Mouse (Mus musculus) frontal cortex, postnatal 14 days (tissue): ENCODE results near the gene Memo1.
A peak's percentile ranks its signal among the peaks of the same experiment; 100 is the strongest.
"Not testable (repeated sequence)": the region's sequence is repeated elsewhere in the genome, so short reads cannot be mapped to it uniquely, and the experiment has no call there.

Source experiments
- DNase-seq, 2 experiments: peaks; one replicate each; pipeline ENCODE4 v3.0.0; 2022; ENCODE audit warnings: low spot score in 2 of 2

Gene Memo1

DNA sequence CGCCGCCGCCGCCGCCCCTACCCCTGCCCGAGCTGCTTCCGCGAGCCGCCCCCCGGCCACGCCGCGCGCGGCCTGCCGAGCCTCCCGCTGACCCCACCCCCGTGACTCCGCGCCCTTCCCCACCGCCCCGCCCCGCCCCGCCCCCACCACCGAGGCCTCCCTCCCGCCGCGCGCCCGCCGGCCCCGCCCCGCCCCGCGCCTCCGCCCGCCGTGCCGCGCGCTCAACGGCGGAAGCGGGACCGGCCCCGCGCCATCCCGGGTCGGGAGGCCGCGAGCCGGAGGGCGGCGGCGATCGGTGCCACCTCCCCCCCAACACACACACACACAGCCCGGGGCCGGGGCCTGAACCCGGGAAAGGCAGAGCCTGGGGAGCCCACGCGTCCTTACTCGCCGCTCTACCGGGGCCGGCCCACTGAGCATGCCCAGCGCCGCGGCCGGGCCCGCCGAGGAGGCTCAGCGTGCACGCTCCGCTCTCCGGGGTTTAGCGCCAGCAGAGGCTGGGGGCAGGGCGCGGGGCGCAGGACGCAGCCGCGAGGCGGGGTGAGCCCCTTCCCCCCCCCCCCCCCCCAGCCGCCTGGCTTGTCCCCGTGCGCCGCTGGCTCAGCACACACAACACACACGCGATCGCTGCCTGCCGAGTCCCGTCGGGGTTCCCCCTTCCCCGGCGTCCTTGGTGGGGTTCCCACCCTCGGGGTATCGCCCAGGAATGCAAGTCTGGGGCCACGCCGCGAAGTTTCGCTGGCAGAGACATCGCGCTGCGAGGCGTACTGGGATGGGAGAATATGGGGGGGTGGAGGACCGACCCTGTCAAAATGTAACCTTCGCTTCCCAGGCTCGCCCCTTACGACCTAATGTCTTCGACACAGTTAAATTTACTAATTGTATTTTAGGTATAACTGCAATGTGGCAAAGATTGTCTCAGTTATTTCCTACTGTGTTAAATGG lies at the start of gene Memo1:
Gene Memo1, minus strand, starts transcription at position 496 of the 945 bp plus-strand sequence.
- peak; percentile 61 to 75 for DNase-seq

DNA sequence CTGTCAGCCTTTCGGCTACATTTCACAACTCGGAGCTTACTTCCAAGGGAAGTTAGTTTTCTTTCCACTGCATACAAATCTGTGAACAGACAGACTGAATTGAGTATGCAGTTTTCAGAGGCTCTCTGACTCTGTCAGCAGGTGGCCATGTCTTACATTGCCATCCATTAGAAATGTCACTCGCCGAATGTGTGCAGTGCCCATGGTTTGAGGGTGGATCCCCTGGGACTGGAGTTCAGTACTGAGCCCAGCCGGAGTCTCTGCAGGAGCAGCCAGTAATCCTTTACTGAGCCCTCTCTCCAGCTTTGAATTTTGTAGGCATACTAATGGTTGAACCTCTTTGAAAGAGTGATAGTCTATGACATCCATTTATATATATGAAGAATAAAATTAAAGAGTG lies 45.8 kb upstream of the Memo1 start:
- no peak for DNase-seq

DNA sequence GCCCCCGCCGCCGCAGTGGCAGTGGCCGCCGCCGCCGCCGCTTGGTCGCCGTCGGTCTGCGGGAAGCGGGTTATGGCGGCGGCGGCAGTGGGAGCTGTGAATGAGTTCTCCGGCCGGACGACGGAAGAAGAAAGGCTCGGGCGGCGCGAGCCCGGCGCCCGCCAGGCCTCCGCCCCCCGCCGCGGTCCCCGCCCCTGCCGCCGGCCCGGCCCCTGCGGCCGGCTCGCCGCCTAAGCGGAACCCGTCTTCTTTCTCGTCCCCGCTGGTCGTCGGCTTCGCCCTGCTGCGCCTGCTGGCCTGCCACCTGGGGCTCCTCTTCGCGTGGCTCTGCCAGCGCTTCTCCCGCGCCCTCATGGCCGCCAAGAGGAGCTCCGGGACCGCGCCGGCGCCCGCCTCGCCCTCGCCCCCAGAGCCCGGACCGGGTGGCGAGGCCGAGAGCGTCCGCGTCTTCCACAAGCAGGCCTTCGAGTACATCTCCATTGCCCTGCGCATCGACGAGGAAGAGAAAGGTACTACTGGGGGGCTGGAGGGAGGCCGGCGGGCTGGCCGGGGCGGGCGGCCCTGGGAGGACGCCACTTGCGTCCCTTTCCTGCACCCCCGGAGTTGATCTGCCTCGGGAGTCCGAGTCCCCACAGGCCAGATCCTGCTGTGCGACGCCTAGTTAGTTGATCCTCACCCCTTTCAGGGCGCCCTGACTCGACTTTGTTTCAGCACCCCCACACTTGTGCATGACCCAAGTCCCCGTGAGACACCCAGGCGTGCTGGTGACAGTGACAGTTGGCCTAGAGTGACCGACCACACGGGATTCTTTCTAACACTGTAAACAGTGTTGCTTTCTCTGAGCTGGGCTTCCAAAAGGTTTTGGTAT lies 43.9 kb upstream of the Memo1 start, which contains the start of gene Spast:
Gene Spast, plus strand, starts transcription at position 51 of the 868 bp plus-strand sequence.
- DNase-seq = peak; percentile 25 to 46

DNA sequence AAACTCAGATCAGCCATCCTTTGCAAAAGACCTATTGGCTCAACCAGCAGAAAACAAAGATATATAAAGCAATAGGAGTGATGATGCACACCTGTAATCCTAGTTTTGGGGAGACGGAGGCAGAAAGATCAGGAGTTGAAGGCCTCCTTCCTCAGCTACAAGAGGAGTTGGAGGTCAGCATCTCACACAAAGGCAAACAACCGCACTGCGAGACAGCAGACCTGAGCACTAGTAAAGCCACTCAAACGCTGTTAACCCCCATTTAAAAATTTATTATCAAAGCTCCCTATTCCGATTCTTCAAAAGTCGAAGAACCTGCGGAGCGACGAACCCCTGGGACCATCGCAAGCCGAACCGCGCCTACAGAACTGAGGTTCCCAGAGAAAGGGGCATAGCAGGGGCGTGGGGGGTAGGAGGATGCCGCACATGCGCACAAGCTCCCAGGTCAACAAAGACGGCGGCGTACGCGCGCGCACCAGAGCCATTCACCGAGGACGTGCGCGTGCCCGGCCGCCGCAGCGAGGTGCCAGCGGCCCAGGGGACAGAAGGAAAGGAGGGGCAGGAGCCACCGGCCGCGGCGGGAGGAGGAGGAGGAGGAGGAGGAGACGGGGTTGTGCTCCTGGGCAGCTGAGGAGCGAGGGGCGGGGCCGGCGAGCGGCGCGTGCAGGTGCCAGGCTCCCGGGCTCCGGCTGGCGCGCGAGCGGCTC lies 43.1 kb upstream of the Memo1 start:
- DNase-seq = peak; percentile 86 to 90

DNA sequence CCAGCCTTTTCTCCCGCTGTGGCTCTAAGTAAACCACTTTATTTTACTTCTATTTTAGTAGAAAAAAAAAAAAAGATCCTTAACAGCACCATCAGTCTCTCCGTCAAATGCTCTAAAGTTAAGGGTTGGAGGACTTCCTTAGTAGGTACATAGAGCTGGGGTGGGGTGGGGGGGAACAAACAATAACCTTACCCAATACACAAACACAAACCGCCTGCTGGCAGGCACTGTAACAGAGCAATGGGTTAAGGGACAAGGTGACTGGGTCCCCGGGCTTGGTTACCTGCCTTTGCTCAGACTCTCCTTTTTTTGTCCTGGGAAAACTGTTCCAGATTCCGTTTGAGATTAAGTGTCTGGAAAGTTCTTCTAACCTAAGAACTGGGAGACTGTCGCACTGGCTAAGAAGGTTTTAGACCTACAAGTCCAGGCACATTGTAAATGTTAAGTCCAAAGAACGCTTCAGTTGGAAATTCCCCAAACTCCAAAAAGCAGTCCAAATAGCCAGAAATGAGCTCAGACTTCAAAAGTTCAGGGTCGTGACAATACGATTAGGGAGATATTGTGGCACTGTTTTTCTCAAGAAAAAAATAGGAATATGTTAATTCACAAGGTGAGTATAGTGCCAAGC lies 35.8 kb upstream of the Memo1 start:
- no peak for DNase-seq

DNA sequence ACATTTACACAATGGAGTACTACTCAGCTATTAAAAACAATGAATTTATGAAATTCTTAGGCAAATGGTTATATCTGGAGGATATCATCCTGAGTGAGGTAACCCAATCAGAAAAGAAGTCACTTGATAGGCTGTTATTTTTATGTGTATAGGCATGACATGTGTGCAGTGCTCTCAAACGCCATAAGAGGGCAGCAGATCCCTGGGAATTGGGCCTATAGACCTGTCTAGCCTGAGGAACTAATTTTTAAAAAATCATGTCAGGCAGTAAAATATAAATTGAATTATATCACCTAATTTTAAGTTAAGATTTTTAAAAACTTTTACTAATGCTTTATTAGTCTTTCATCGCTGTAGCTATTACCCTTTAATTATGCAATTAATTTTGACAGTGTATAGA lies 32.8 kb upstream of the Memo1 start:
- peak in 1 of 2 experiments; percentile 13 for DNase-seq

DNA sequence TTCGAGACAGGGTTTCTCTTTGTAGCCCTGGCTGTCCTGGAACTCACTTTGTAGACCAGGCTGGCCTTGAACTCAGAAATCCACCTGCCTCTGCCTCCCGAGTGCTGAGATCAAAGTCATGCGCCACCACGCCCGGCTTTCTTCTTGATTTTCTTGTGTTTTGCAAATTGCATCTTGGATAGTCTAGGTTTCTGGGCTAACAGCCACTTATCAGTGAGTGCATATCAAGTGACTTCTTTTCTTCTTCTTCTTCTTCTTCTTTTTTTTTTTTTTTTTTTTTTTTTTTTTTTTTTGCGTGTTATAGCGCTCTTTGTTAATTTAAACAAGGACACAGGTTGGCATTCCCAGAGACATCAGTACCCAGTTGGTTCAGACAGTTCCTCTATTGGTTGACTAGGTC lies 31.9 kb upstream of the Memo1 start:
- DNase-seq = not testable (repeated sequence)

DNA sequence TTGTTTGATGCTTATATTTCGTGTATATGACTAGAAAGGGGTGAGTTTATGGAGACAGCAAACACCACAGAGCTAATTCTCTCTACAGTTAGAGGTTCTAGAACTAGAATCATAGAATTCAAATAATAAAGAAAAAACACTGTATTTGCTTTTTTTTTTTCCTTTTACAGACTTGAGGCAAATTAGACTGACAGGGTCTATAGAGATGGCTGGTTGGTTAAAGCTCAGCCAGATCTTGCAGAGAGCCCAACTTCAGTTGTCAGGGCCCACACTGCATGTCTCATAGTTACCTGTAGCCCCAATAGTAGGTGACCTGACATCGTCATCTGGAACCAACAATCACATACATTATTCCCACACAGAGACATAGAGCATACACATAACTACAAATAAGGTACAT lies 28.5 kb upstream of the Memo1 start, which contains the start of gene Dpy30:
Gene Dpy30, minus strand, starts transcription at position 101 of the 400 bp plus-strand sequence.
- no peak for DNase-seq

DNA sequence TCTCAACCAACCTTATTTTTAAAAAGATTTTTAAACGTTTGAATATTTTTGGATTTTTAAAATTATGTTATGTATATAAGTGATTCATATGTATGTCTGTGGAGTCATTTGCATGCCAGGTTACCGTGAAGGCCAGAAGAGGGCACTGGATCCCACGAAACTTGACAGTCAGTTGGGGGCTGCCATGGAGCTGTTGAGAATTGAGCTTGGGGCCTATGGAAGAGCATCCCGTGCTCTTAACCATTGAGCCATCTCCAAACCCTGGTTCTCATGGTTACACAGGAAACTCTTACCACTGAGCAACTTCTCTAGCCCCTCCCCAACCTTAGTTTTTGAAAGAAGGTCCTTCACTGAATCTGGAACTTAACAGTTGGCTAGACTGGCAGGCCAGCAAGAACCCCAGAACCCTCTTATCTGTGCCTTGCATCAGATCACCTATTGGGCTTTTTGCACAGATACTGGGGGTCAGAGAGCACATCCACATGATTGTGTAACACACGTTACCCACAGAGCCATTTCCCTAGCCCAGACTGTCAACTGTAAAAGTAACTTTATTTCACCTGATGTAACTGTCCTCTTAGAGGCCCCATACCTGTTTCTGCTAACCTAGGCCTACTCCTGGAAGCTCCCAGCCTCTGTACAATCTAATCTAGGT lies 27.2 kb upstream of the Memo1 start:
- DNase-seq = no peak

DNA sequence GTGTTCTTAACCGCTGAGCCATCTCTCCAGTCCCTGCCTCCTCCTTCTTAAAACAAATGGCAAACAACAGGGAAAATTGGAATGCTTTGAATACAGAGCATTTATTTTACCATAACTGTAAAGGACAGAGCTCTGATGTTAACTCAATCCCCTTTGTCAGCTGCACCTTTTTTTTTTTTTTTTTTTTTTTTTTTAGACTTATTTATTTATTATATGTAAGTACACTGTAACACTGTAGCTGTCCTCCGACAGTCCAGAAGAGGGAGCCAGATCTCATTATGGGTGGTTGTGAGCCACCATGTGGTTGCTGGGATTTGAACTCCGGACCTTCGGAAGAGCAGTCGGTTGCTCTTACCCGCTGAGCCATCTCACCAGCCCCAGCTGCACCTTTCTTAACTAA lies 23.4 kb upstream of the Memo1 start:
- DNase-seq = no peak

DNA sequence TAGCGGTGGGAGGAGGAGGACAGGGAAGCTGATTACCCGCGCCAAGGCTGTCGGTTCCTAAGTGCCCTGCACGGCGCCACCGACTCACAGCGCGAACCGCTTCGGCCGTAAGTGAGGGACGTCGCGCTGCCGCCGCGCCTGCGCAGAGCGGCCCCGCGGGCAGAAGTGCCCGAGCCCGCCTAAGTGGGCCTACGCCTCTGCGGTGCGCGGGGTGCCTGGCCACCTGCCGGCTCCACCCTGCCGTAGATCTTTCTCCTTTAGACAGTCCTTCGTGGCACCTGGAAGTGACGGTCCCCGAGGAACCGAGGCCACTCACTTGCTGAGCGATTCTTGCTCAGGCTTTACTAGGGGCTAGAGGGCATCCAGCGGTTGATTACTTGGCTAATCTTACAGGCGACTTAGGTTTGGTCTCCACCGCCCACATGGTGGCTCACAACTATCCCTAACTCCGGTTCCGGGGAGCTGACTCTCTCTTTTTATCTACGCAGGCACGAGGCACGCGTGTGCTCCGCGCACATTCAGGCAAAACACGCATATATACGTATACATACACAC lies 21.1 kb upstream of the Memo1 start:
- peak; percentile 74 to 79 for DNase-seq

DNA sequence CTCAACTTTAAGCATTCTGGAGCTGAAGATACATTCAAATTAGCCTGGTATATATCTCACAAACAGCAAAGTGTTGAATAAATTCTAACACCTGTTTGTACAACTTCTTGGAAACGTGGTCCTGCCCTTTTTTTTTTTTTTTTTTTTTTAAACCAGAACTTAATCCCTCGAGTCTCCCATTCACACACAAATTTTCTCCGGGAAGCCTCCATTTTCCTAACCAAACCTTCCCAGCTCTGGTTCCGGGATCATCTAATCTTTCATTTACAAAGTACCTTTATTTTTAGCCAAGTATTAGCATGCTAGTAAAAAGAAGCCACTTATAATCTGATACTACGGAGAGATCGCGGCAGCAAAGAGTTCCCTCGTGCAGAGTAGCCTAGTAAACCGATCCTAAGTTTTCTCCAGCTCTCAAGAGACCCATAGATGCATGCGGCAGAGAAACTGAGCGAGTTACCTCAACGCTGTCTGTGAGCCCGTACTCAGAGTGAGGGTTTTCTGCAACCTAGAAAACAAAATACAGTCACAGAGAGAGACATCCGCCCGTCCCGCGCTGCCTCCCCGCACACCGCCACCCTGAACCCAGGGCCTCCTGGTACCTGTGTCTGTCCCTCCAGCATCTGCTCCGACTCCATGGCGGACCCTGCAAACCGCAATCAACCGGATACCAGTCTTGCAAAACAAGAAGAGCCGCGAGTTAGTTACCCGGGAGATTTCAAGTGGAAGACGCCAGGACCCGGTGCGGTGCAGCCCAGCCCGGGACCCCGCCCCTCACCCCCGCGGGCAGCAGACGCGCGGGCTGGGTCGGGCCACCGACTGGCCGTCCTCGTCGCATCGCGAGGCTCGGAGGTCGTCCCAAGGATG lies 20.4 kb upstream of the Memo1 start:
- DNase-seq = no peak

DNA sequence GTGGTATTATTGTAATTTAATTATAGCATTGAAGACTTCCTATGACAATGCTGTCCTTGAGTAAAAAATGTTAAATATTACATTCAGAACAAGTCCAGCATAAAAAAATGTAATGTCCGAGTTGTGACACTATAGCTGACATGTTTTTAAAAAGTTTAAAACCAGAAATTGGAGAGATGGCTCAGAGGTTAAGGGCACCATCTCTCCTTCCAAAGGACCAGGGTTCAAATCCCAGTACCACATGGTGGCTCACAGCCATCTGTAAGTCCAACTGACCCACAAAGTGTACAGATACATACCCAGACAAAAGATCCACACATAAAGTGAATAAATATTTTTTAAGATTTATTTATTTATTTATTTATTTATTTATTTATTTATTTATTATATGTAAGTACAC lies 10.7 kb upstream of the Memo1 start:
- DNase-seq = no peak

DNA sequence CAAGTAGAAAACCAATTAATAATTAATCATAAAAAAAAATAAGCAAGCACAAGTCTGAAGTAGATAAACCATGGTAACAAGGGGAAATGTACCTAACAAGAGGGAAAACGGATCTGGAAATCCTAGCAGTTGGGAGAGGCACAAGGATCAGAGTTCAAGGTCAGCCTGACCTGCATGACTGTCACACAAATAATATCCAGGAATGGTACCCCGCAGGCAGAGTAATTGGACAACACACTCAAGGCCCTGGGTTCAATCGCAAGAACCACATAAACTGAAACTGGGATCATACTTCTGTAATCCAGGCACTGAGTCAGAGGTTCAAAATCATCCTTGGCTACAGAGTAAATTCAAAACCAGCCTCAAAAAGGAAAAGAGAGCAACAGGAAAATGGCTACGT lies 10.3 kb upstream of the Memo1 start:
- no peak for DNase-seq

DNA sequence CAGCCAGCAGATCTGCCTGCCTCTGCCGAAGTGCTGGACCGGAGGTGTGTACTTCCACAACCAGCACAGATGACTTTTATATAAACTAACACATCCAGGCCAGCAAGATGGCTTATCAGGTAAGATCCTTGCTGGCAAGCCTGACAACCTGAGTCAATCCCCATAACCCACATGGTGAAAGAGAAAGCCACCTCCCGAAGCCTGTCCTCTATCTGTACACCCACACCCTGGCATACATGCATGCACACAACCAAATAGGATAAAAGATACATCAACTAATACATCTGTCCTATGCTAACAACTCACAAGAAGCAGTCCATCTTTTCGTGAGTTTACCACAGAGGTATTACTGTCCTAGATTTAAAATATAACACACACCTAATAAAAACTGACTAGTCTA lies 8.7 kb upstream of the Memo1 start:
- DNase-seq = no peak

DNA sequence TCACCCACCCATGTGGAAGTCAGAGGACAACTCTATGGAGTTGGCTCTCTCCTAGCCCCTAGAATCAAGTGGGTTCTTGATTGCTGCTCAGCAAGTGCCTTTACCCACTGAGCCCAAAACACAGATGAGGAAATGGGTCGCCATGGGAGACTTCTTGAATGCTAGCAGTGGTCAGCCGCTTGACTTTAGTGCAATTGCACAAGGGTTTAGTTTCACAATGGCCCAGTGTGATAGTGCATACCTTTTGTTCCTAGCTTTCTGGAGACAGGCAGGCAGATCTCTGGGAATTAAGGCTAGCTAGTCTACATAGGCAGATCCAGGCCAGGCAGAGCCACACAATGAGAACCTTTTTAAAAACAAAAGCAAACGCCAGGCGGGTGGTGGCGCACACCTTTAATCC lies 4.8 kb upstream of the Memo1 start:
- no peak for DNase-seq

DNA sequence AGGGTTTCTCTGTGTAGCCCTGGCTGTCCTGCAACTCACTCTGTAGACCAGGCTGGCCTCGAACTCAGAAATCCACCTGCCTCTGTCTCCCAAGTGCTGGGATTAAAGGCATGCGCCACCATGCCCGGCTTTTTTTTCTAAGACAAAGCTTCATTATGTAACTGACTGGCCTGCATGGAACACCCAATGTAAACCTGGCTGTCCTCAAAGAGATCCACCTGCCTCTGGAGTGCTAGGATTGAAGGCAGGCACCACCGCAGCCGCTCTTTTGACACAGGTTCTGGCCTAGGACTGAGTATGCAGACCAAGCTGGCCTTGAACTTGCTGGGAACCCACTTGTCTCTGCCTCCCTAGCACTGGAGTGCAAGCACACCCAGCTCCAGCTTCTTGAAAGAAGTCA lies 1.7 kb upstream of the Memo1 start:
- not testable (repeated sequence) for DNase-seq

DNA sequence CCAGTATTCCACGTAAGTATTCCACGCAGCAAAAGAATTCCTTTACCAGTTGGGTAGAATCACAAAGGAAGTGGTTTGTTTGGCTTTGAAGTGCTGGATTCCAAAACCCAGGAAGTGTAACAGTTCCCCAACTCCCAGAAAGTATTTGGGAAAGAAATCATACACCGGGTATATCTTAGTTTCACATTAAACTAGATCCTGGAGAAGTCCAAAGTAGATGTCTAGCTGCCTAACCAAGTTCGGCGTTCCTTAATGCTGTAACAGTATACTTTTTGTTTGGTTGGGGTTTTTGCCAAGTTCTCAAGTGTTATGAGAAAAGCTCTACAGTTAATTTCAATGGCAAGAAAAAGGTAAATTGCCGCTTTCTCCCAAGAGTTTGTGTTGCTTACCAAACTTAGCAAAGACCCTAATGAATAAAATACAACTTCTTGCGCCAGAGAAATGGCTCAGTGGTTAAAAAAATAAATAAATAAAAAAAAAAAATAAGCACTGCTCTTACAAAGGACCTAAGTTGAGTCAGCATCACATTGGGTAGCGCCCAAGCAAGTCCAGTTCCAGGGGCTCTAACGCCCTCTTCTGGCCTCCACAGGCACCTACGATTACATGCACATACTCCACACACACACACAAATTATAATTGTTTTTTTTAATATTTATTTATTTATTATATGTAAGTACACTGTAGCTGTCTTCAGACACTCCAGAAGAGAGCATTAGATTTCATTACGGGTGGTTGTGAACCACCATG lies 929 bp upstream of the Memo1 start:
- no peak for DNase-seq
